Mouse (Mus musculus): ENCODE data around the gene Trpm7. TPM values are rescaled to one million over a fixed set of nuclear protein-coding genes. Genes with fewer than 3 reads are reported as not detected.
A peak's percentile ranks its signal among the peaks of the same experiment; 100 is the strongest.
"Not testable (repeated sequence)": the region's sequence is repeated elsewhere in the genome, so short reads cannot be mapped to it uniquely, and the experiment has no call there.

The Trpm7 gene
- total RNA-seq (2021) = 10 to 100 TPM; 22.1 to 24.2 TPM
- long read RNA-seq, experiment 1, partial matches to known transcripts = 2 of 4 reads
- long read RNA-seq, experiment 1, other reads (novel, unspliced or antisense) = 2 of 4 reads
- long read RNA-seq, experiment 2, full-length matches to known transcripts = 4 of 5 reads
- long read RNA-seq, experiment 2, partial matches to known transcripts = 0 of 5 reads
- long read RNA-seq, experiment 2, other reads (novel, unspliced or antisense) = 1 of 5 reads

GRCm38 (mm10) chr2:126875871-126876796 is at the start of gene Trpm7:
TSS of gene Trpm7 (minus strand) at chr2:126876230.
- intact Hi-C loops (cut with DNase I; ENCODE audit: low total_unique reads) = no loop called here
- DNase-seq = peak; percentile 94

- DNase-seq = no peak
- intact Hi-C loops (cut with DNase I; ENCODE audit: low total_unique reads) = no loop called here
Observed at GRCm38 (mm10) chr2:126920358-126921060, 44.5 kb upstream of the Trpm7 start.

- DNase-seq = no peak
- intact Hi-C loops (cut with DNase I; ENCODE audit: low total_unique reads) = no loop called here
Observed at GRCm38 (mm10) chr2:126916236-126916635, 40.2 kb upstream of the Trpm7 start.

GRCm38 (mm10) chr2:126914096-126914495 is 38.1 kb upstream of the Trpm7 start:
- no peak for DNase-seq
- intact Hi-C loops (cut with DNase I; ENCODE audit: low total_unique reads) = no loop called here

- DNase-seq = no peak
- intact Hi-C loops (cut with DNase I; ENCODE audit: low total_unique reads) = no loop called here
Observed at GRCm38 (mm10) chr2:126904162-126904561, 28.1 kb upstream of the Trpm7 start.

GRCm38 (mm10) chr2:126897511-126897910 is 21.5 kb upstream of the Trpm7 start:
- intact Hi-C loops (cut with DNase I; ENCODE audit: low total_unique reads) = no loop called here
- DNase-seq = no peak

- DNase-seq = no peak
- intact Hi-C loops (cut with DNase I; ENCODE audit: low total_unique reads) = no loop called here
Observed at GRCm38 (mm10) chr2:126896941-126897340, 20.9 kb upstream of the Trpm7 start.

- DNase-seq = no peak
- intact Hi-C loops (cut with DNase I; ENCODE audit: low total_unique reads) = no loop called here
Observed at GRCm38 (mm10) chr2:126894245-126894644, 18.2 kb upstream of the Trpm7 start.

GRCm38 (mm10) chr2:126892316-126892715 is 16.3 kb upstream of the Trpm7 start:
- intact Hi-C loops (cut with DNase I; ENCODE audit: low total_unique reads) = no loop called here
- DNase-seq = no peak

- intact Hi-C loops (cut with DNase I; ENCODE audit: low total_unique reads) = no loop called here
- DNase-seq = no peak
Observed at GRCm38 (mm10) chr2:126891743-126892142, 15.7 kb upstream of the Trpm7 start.

GRCm38 (mm10) chr2:126887141-126887540 is 11.1 kb upstream of the Trpm7 start:
- DNase-seq = no peak

GRCm38 (mm10) chr2:126885871-126886270 is 9.8 kb upstream of the Trpm7 start:
- no peak for DNase-seq
- intact Hi-C loops (cut with DNase I; ENCODE audit: low total_unique reads) = no loop called here

More at GRCm38 (mm10) chr2:126887141-126887540, 11.1 kb upstream of the Trpm7 start:
- intact Hi-C loops (cut with DNase I; ENCODE audit: low total_unique reads) = no loop called here

- DNase-seq; intact Hi-C loops (cut with DNase I; ENCODE audit: low total_unique reads): not testable (repeated sequence)
Observed at GRCm38 (mm10) chr2:126882711-126883110, 6.7 kb upstream of the Trpm7 start.

- intact Hi-C loops (cut with DNase I; ENCODE audit: low total_unique reads) = no loop called here
Observed at GRCm38 (mm10) chr2:126877991-126878390, 2.0 kb upstream of the Trpm7 start.

GRCm38 (mm10) chr2:126875516-126875835 is 554 bp downstream of the Trpm7 start:
- DNase-seq = peak; percentile 27
- intact Hi-C loops (cut with DNase I; ENCODE audit: low total_unique reads) = no loop called here

More at GRCm38 (mm10) chr2:126877991-126878390, 2.0 kb upstream of the Trpm7 start:
- DNase-seq = no peak

- no peak for DNase-seq
- intact Hi-C loops (cut with DNase I; ENCODE audit: low total_unique reads) = no loop called here
Observed at GRCm38 (mm10) chr2:126874809-126875515, 1.1 kb downstream of the Trpm7 start.

GRCm38 (mm10) chr2:126866301-126866700 is 9.7 kb downstream of the Trpm7 start:
- intact Hi-C loops (cut with DNase I; ENCODE audit: low total_unique reads) = no loop called here
- DNase-seq = no peak

GRCm38 (mm10) chr2:126865501-126866199 is 10.4 kb downstream of the Trpm7 start:
- intact Hi-C loops (cut with DNase I; ENCODE audit: low total_unique reads) = no loop called here
- no peak for DNase-seq

- DNase-seq = no peak
- intact Hi-C loops (cut with DNase I; ENCODE audit: low total_unique reads) = no loop called here
Observed at GRCm38 (mm10) chr2:126865026-126865425, 11.0 kb downstream of the Trpm7 start.
